Mouse (Mus musculus) ovary, postnatal 10 days (tissue): ENCODE results near the gene Cadm2.

Experiments used
- DNase-seq: peaks from one replicate; pipeline ENCODE4 v3.0.0; 2022; ENCODE audit warnings: low spot score

Cadm2 gene

GRCm38 (mm10) chr16:67124811-67125210, 495.9 kb downstream of the Cadm2 start:
- no peak for DNase-seq

GRCm38 (mm10) chr16:67122532-67122931, 498.2 kb downstream of the Cadm2 start:
- DNase-seq: no peak

GRCm38 (mm10) chr16:67121781-67122180, 498.9 kb downstream of the Cadm2 start:
- no peak for DNase-seq

GRCm38 (mm10) chr16:67106478-67107061, 514.1 kb downstream of the Cadm2 start:
- no peak for DNase-seq

GRCm38 (mm10) chr16:67096706-67097105, 524.0 kb downstream of the Cadm2 start:
- no peak for DNase-seq

GRCm38 (mm10) chr16:67095916-67096315, 524.8 kb downstream of the Cadm2 start:
- no peak for DNase-seq

- no peak for DNase-seq
Measured at GRCm38 (mm10) chr16:67089747-67090146, 531.0 kb downstream of the Cadm2 start.

GRCm38 (mm10) chr16:67079318-67079717, 541.4 kb downstream of the Cadm2 start:
- DNase-seq: no peak

GRCm38 (mm10) chr16:67076169-67076895, 544.4 kb downstream of the Cadm2 start:
- no peak for DNase-seq

- DNase-seq: no peak
Measured at GRCm38 (mm10) chr16:67068461-67068860, 552.2 kb downstream of the Cadm2 start.

GRCm38 (mm10) chr16:67030918-67031317, 589.8 kb downstream of the Cadm2 start:
- no peak for DNase-seq

- no peak for DNase-seq
Measured at GRCm38 (mm10) chr16:67019856-67020255, 600.9 kb downstream of the Cadm2 start.

GRCm38 (mm10) chr16:67017710-67018109, 603.0 kb downstream of the Cadm2 start:
- no peak for DNase-seq

GRCm38 (mm10) chr16:67003161-67003560, 617.5 kb downstream of the Cadm2 start:
- DNase-seq: no peak

- DNase-seq: no peak
Measured at GRCm38 (mm10) chr16:67001707-67002106, 619.0 kb downstream of the Cadm2 start.

GRCm38 (mm10) chr16:66997461-66997860, 623.2 kb downstream of the Cadm2 start:
- DNase-seq: no peak

- no peak for DNase-seq
Measured at GRCm38 (mm10) chr16:66987741-66988140, 633.0 kb downstream of the Cadm2 start.

- no peak for DNase-seq
Measured at GRCm38 (mm10) chr16:66986879-66987278, 633.8 kb downstream of the Cadm2 start.

- no peak for DNase-seq
Measured at GRCm38 (mm10) chr16:66970912-66971311, 649.8 kb downstream of the Cadm2 start.

GRCm38 (mm10) chr16:66969520-66970144, 651.1 kb downstream of the Cadm2 start:
- DNase-seq: no peak

GRCm38 (mm10) chr16:66968336-66968735, 652.4 kb downstream of the Cadm2 start:
- no peak for DNase-seq

GRCm38 (mm10) chr16:66967686-66968085, 653.0 kb downstream of the Cadm2 start:
- no peak for DNase-seq

GRCm38 (mm10) chr16:66959146-66959545, 661.6 kb downstream of the Cadm2 start:
- DNase-seq: no peak
